Comparison of ENCODE assay signal across 8 mouse cellular contexts in the genomic region with DNA sequence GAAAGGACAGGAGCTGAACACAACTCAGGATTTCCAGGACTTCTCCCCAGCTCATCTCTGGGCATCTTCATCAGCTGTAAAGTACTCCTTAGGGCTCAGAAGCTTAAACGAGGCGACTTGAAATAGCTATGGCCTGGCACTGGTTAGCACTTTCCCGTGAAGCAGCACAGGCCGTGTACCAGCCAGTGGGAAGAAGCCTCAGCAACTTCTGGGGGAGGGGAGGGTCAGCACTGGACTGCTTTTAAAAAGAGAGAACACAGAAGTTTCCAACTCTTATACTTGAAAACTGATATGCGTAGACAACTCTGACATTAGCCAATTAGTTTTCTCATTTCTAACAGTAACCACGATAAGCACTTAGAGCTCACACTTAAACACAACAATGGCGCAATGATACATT. TPM values are rescaled to one million over a fixed set of nuclear protein-coding genes. Genes with fewer than 3 reads are reported as not detected.
DNase-seq lines count a peak whose midpoint lies in the region; ATAC-seq and TF ChIP-seq lines count a peak whose summit lies in the region.

No protein-coding gene starts in this region.

- no peaks in the 10 kb centered on the region for H3K36me3 ChIP-seq in forebrain, embryonic 12.5 days (replicated peaks)
- no peaks in the 10 kb centered on the region for H3K36me3 ChIP-seq in neural tube, embryonic 13.5 days

- H3K9me3 ChIP-seq in forebrain, embryonic 12.5 days = no peaks in the 10 kb centered on the region
- H3K9me3 ChIP-seq in neural tube, embryonic 13.5 days = no peaks in the 10 kb centered on the region

- TF ChIP-seq CTCF in layer of hippocampus, adult 2 months (conservative IDR thresholded peaks at IDR 0.05) = no peak

- DNase-seq in layer of hippocampus, adult 2 months (ENCODE audit: low spot score in 2 of 2) = no peak
- DNase-seq in layer of hippocampus, postnatal 25 days (ENCODE audit: extremely low spot score in 1 of 2, low spot score in 1 of 2) = no peak
- peak; percentile 43 to 65 for DNase-seq in kidney, postnatal 25 days
- no peak for DNase-seq in layer of hippocampus, adult 9-11 months
- no peak for DNase-seq in frontal cortex, adult 2 months (ENCODE audit: extremely low spot score in 1 of 2, low spot score in 1 of 2)
- DNase-seq in left cerebral cortex, adult 9 months (ENCODE audit: low spot score in 2 of 2) = no peak

- no peak overlapping the region for H3K9ac ChIP-seq in forebrain, embryonic 12.5 days
- no peak overlapping the region for H3K9ac ChIP-seq in neural tube, embryonic 13.5 days

- ATAC-seq in forebrain, embryonic 12.5 days (ENCODE audit: low FRiP score) = no peak
- ATAC-seq in neural tube, embryonic 13.5 days (ENCODE audit: low read depth) = no peak

- 62% methylated on average over 7 of the region's 7 CpGs for WGBS in forebrain, embryonic 12.5 days
- WGBS in neural tube, embryonic 13.5 days = 50% methylated on average over 7 of the region's 7 CpGs

- no peaks in the 10 kb centered on the region for H3K27me3 ChIP-seq in forebrain, embryonic 12.5 days
- no peaks in the 10 kb centered on the region for H3K27me3 ChIP-seq in neural tube, embryonic 13.5 days

- H3K4me3 ChIP-seq in layer of hippocampus, adult 2 months = peak overlapping the region; percentile 93
- no peak overlapping the region for H3K4me3 ChIP-seq in forebrain, embryonic 12.5 days (replicated peaks)
- H3K4me3 ChIP-seq in neural tube, embryonic 13.5 days = peak overlapping the region; percentile 82

- peak overlapping the region; percentile 55; the same call in 1 of the 2 replicates for H3K4me2 ChIP-seq in forebrain, embryonic 12.5 days
- H3K4me2 ChIP-seq in neural tube, embryonic 13.5 days = peak overlapping the region; percentile 68

- H3K4me1 ChIP-seq in forebrain, embryonic 12.5 days = peaks cover 19% of the 10 kb centered on the region
- peaks cover 24% of the 10 kb centered on the region for H3K4me1 ChIP-seq in neural tube, embryonic 13.5 days (replicated peaks)

- H3K27ac ChIP-seq in layer of hippocampus, adult 2 months = peak overlapping the region; percentile 97
- no peak overlapping the region for H3K27ac ChIP-seq in forebrain, embryonic 12.5 days
- H3K27ac ChIP-seq in neural tube, embryonic 13.5 days (replicated peaks) = no peak overlapping the region

RNA-seq across cellular contexts. Expression of a gene that starts 2.5 kb away (rescaled TPM):
- total RNA-seq in layer of hippocampus, adult 2 months (2021) = 10 to 100 TPM; 74.0 to 81.0 TPM
- total RNA-seq in layer of hippocampus, postnatal 25 days (2021) = 10 to 100 TPM; 80.2 to 81.7 TPM
- 59.8 and 60.8 TPM in 2 replicates for polyA plus RNA-seq in forebrain, embryonic 12.5 days (2016; fragmentation: Nextera tagmentation; extraction: Ambion mirVana)
- polyA plus RNA-seq in neural tube, embryonic 13.5 days (2015; fragmentation: Nextera tagmentation; extraction: Ambion mirVana) = 73.2 and 75.2 TPM in 2 replicates
- polyA plus RNA-seq in frontal cortex, adult 2 months (2012; rRNA removed) = 53.8 and 57.0 TPM in 2 replicates

Comparison
In these comparisons a context has a peak if more than half of its experiments do, and no peak if none do; other contexts are left out.
1. DNase-seq: peak in kidney, postnatal 25 days (2 of 2); none in layer of hippocampus, adult 2 months (0 of 2), layer of hippocampus, postnatal 25 days (0 of 2), layer of hippocampus, adult 9-11 months (single experiment), frontal cortex, adult 2 months (0 of 2) and left cerebral cortex, adult 9 months (0 of 2).